Mouse (Mus musculus): ENCODE results near the gene Tlr9.

DNA sequence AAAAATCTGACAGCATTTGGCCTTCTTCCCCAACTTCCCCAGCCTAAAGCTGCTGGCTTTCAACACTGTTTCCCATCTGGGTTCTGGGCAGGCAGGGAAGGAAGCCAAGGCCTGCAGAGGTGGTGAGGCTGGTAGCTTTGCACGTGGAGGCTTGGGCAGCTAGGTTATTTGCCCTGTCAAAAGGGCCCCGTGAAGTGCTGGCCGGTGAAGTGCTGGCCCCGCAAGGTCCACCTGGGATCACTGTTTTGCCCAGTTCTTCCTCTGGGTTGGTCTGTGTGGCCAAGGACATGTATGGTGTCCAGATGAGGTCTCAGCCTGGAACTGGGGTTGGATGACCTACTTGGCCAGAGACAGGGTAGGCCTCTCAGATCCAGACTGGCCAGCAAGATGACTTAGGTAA, 12.4 kb upstream of the Tlr9 start:
- TF ChIP-seq CTCF (IDR thresholded peaks at IDR 0.05; ENCODE audit: extremely low read depth, insufficient read length, insufficient replicate concordance, low read depth, low read length) (no peak), POLR2A (IDR thresholded peaks at IDR 0.05; ENCODE audit: low read depth, low read length) (no peak)

Data from small intestine, adult 2 months (tissue).